Mouse (Mus musculus): ENCODE results near the gene Rnd1.

The Rnd1 gene

GRCm38 (mm10) chr15:98676940-98677728 is at the start of gene Rnd1:
Gene Rnd1 (minus strand): TSS chr15:98677461.
- DNase-seq, result peak; percentile 95

- DNase-seq, result no peak
Measured at GRCm38 (mm10) chr15:98726746-98727145, 49.5 kb upstream of the Rnd1 start.

- DNase-seq, result no peak
Measured at GRCm38 (mm10) chr15:98726079-98726478, 48.8 kb upstream of the Rnd1 start.

DNA sequence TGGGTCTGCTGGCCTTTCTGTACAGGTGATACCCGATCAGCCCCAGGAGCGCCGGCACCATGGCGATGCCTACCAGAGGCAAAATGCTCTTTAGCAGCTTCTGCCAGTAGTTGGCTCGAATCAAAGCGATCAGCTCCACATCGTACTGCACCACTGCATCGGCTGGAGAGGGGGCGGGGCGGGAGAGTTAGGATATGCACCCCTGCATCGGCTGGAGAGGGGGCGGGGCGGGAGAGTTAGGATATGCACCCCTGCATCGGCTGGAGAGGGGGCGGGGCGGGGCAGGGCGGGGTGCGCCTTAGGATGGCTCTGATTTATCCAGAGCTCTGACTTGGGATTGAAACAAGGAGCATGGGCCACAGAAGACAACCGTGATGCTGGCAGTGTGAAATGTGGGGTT is 47.2 kb upstream of the Rnd1 start:
- no peak for DNase-seq

DNA sequence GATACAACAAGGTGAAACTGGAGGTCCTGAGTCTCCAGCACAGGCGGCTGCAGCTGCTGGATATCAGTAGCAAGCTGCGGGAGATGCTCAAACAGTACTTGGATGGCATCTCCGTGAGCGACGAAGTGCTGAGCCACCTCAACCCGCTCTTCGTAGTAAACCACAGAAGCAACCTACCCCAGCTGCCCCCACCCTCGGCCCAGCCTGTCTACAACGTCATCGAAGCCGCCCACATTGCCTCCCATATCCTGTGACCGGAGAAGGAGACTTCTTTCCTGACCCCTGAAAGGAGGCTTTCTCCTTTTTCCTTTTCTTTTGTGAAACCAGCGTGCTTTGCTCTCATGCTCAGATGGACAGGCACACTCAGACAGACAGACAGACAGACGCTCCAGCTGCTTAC is 45.6 kb upstream of the Rnd1 start:
- no peak for DNase-seq

- DNase-seq, result no peak
Measured at GRCm38 (mm10) chr15:98722191-98722590, 44.9 kb upstream of the Rnd1 start.

DNA sequence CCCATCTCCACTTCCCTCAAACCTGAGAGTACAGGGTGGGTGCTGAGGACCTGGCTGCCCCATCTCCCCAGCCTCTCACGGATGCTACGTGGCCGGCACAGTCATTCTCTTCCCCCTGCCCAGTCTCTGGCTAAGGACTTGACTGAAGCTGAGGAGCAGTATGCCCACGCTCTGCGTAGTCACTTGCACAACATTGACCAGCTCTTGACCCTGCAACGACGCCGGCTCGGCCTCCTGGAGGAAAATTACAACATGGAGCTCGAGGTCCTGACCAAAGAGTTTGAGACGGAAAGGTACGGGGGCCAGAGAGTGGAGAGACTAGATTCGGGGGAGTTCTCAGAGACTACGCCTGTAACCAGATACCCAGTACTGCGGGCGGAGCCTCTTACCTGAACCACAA is 40.0 kb upstream of the Rnd1 start:
- DNase-seq, result no peak

DNA sequence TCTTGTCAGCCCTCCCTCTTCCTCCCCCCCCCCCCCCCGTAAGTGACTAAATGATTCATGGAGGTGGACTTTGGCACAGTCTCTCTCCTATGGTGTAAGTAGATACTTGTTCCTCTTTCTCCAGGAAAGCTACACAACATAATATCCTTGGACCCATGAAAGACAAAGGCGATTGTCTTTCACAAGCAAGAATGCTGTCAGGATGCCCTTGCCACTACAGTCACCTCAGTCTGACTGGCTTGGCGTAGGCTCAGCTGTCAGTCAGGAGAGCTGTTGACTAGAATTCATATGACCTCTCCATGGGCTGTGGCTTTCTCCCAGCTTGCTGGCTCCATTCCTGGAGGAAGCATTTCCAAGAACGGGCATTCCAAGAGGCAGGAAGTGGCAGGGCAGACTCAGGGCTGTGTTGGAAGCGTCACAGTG is 37.0 kb upstream of the Rnd1 start:
- no peak for DNase-seq

GRCm38 (mm10) chr15:98710442-98710841 is 33.2 kb upstream of the Rnd1 start:
- peak; percentile 61 for DNase-seq

- DNase-seq, result peak; percentile 92
Measured at GRCm38 (mm10) chr15:98707766-98708372, 30.6 kb upstream of the Rnd1 start, which contains the start of gene Ccdc65. Gene Ccdc65 (plus strand): TSS chr15:98708207.

DNA sequence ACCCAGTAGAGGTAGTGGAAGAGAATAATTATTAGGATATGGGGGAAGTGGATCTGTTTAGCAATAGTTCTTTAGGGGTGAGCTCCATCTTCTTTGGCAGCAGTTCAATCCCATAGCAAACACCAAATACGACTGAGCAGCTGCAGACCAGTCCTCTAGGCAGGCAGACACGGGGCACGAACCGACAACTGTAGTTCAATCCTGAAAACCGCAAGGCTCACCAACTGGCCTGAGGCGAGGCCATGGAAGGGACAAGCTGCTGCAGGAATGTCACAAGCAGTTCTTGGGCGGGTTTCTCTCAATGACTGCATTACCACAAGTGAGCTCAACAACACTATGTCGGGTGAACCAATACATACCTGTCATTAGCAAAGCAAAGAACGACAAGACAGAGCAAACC is 27.1 kb upstream of the Rnd1 start:
- no peak for DNase-seq

GRCm38 (mm10) chr15:98699190-98700105 is 22.2 kb upstream of the Rnd1 start:
- DNase-seq, result peak; percentile 88

DNA sequence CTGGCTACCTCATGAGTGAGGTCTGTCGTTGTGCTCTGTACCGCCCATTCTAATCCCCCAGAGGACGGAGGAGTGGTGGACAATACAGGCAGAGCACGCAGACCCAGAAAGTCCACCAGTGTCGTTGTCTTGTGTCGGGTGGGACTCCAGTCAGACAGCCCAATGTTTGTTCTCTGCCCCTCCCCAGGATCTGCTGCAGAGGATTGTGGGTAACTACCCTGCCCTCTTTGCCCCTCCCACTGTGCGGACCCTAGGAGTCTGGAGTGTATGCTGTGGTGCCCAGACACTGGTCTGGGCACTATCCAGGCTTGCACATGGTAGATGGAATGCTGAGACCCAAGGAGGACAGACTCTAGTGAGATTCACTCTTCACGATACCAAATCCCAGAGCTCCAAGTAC is 19.0 kb upstream of the Rnd1 start:
- no peak for DNase-seq

- no peak for DNase-seq
Measured at GRCm38 (mm10) chr15:98695726-98696125, 18.5 kb upstream of the Rnd1 start.

DNA sequence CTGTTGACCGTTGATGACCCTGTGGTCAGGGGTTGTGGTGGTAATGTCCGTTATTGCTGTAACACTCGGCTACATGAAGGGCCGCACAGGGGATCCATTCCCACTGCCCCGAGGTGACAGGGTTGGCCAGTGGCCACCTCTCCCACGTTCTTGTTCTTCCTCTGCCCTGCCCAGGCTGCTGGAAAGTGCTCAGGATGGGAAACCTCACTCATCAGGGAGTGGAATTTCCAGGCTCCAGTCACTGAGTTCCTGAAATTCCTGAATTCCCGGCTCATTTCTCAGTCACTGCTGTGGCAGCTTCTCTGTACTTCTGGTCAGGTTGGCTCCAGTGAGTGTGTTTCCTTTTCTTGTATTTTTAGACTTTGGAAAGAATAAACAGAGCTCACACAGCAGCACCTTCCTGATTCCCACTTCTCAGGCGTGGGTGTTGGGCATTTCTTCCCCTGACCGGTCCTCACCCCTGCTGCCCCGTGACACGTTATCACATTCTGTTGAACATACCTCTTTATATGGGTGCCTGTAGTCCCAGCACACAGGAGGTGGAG is 15.0 kb upstream of the Rnd1 start:
- DNase-seq, result no peak

DNA sequence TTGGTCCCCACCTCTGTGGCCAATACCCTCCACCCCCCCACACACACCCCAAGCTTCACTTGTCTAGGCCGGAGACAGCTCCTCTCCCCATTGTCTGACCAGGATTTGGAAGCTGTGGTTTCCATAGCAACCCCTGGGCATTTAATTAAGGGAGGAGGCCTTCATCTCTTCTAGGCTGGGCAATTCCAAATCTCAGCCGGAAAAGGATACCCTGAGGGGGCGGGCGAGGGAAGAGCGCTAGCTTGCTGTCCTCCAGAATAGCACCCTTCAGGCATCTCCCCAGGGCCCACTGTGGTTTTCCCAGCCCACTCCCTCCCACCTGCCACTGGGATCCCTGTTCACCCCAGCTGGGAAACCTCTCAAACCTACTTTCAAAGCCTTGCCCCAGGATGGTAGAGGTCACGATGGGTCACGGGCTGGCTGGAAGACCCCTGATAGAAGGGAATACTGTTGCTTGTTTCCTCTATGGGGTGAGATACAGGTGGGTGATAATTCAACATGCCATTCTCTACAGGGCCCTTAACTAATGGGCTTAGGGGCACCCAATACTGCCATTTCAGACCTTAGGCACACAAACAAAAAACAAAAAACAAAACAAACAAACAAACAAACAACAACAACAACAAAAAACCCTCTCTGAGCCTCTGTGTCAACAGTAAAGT is 14.4 kb upstream of the Rnd1 start:
- DNase-seq, result no peak

- no peak for DNase-seq
Measured at GRCm38 (mm10) chr15:98689682-98690081, 12.4 kb upstream of the Rnd1 start.

DNA sequence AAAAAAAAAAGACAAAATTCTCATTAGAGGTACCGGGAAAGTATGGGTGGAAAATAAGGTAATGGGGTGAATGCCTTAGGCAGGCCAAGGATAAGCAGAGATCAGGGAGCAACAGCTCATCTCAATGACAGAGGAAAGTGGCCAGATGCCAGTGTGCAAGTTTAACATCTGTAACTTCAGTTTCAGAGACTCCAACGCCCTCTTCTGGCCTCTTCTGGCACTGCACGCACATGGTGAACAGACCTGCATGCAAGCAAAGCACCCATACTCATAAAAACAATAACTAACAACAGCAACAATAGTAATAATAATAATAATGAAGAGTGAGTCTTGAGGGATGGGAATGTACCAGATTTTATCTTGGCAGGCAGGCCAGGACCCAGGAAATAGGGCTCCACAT is 8.7 kb upstream of the Rnd1 start:
- no peak for DNase-seq

DNA sequence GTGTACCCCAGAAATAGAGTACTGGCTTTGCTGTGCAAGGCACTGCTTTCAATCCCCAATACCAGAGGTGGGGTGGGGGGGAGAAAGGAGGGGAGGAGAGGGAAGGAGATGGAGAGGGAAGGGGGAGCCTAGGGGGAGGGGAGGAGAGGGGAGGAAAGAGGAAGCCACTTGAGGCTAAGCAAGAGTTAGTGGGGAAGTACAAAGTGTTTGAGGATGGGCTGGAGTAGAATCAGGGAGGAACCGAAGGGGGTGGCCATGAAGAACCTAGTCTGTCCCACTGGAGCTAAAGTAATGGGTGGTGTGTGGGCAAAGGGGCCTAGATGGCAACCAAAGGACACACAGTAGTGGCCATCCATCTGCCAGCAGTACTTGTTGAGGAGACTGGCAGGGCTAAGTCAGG is 6.5 kb upstream of the Rnd1 start:
- no peak for DNase-seq

DNA sequence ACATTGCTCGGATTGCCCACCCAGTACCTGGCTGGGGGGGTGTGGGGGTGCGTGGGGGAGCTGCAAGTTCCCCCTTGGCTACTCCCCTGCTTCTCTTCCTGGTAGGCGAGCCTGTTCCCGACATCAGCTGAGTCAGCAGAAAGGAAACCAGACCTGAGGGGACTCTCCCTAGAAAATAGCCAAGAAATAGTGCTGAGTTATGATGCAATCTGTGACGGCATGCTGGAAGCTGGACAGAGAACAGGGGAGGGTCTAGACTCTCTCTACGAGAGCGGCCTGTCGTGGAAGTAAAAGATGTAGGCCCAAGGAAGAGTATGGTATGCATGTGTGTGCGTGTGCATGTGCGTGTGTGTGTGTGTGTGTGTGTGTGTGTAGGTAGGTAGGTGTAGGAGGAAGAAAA is 5.9 kb upstream of the Rnd1 start:
- DNase-seq, result no peak

DNA sequence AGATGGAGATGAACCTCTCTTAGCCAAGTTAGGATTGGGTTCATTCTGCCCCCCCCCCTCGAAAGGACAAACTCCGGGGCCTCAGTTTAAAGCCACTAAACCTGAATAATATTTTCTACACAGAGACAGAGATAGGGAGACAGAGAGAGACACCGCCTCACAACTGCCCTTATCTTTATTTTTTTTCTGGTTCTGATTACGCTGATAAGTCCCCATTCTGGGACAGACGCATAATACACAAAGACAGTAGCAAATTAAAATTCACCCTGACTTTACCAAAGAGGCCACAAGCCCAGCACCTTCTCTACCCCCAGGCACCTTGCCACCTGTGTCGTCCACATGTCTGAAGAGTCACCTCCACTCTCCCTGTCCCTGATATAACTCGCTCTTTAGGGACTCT is 4.4 kb upstream of the Rnd1 start:
- DNase-seq, result no peak

DNA sequence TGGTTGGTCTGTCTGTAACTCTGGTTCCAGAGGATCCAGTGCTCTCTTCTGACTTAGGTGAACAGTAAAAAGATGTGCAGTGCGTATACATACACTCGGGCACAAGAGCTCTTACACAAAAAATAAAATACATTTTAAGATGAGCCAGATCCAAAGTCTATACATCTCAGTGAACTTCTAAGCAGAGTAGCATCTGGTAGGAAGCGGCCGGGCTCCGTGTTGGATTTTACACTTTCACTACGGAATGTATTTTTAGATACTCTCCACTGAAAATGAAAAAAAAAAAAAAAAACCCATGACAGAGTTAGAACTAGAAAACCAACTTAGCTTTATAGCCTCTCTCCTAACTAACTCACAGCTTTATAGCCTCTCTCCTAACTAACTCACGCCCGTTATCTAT is 3.4 kb upstream of the Rnd1 start:
- DNase-seq, result no peak

GRCm38 (mm10) chr15:98677977-98678376 is 716 bp upstream of the Rnd1 start:
- DNase-seq, result no peak
